Mouse (Mus musculus) ES-E14 (cell line): ENCODE data around the gene Rrp15.

ENCODE experiments used
- CHD2 ChIP-seq: IDR thresholded peaks from 2 replicates; pipeline ENCODE4 v1.6.1; 2014; ENCODE audit warnings: mild to moderate bottlenecking, low read depth, low read length, inconsistent platforms
- ZC3H11A ChIP-seq: IDR thresholded peaks from 2 replicates; pipeline ENCODE4 v1.6.1; 2012; ENCODE audit warnings: low read depth, mild to moderate bottlenecking, inconsistent platforms, low read length, borderline replicate concordance
- ZNF384 ChIP-seq: IDR thresholded peaks from 2 replicates; pipeline ENCODE4 v1.6.1; 2012; ENCODE audit warnings: low read depth, low read length, inconsistent platforms

- TF ChIP-seq CHD2, result no peak
- TF ChIP-seq ZC3H11A, result no peak
- no peak for TF ChIP-seq ZNF384
These were observed 20.4 kb downstream of the Rrp15 start for GRCm38 (mm10) chr1:186728778-186729177.
